ENCODE assay signal across 9 mouse cellular contexts in genomic region chr1:132370681-132371173, GRCm38 (mm10). TPM values are rescaled to one million over a fixed set of nuclear protein-coding genes. Genes with fewer than 3 reads are reported as not detected.
DNase-seq lines count a peak whose midpoint lies in the region; ATAC-seq and TF ChIP-seq lines count a peak whose summit lies in the region.
"Had no signal": no experiment of that assay in that cellular context is flagged by ENCODE, and none has a peak within 500 bp of the region (broad histone marks: within the 10 kb centered on the region; RNA-seq: fewer than 3 reads in every experiment).

No protein-coding gene starts in this region.

- peaks cover 60% of the 10 kb centered on the region for H3K4me1 ChIP-seq in heart, embryonic 10.5 days
- peaks cover 57% of the 10 kb centered on the region for H3K4me1 ChIP-seq in liver, postnatal 0 days (ENCODE audit: insufficient read depth)

- no peak overlapping the region for H3K4me2 ChIP-seq in liver, postnatal 0 days (ENCODE audit: low read depth, low read length)
- H3K4me2 ChIP-seq: limb, embryonic 12.5 days had no signal

- H3K27ac ChIP-seq in heart, embryonic 10.5 days, result peak overlapping the region; percentile 23; the same call in 1 of the 2 replicates
- H3K27ac ChIP-seq in liver, postnatal 0 days (ENCODE audit: low read depth), result peak overlapping the region; percentile 37
- H3K27ac ChIP-seq: limb, embryonic 12.5 days had no signal

- no peak overlapping the region for H3K4me3 ChIP-seq in heart, embryonic 10.5 days
- H3K4me3 ChIP-seq in liver, postnatal 0 days (ENCODE audit: low read depth, low read length), result no peak overlapping the region
- H3K4me3 ChIP-seq: limb, embryonic 12.5 days had no signal

- no peaks in the 10 kb centered on the region for H3K9me3 ChIP-seq in heart, embryonic 10.5 days
- H3K9me3 ChIP-seq in liver, postnatal 0 days (ENCODE audit: low read length), result no peaks in the 10 kb centered on the region
- H3K9me3 ChIP-seq: limb, embryonic 12.5 days had no signal

- no peak overlapping the region for H3K9ac ChIP-seq in liver, postnatal 0 days (replicated peaks)
- H3K9ac ChIP-seq: limb, embryonic 12.5 days had no signal

- peak; percentile 70 for DNase-seq in adrenal gland, postnatal 14 days
- DNase-seq in adrenal gland, adult 8-10 months, result no peak
- peak; percentile 28 for DNase-seq in 416B (ENCODE audit: low read depth)
- no peak for DNase-seq in heart, embryonic 10.5 days (ENCODE audit: low spot score)
- no peak for DNase-seq in liver, postnatal 0 days
- DNase-seq in left cerebral cortex, adult 8-10 months (ENCODE audit: low spot score in 2 of 2), result no peak
- no peak for DNase-seq in retina, embryonic 14.5 days (ENCODE audit: low spot score)
- DNase-seq in kidney, adult 18-20 months, result no peak

- TF ChIP-seq EP300 in liver, postnatal 0 days (IDR thresholded peaks at IDR 0.05; ENCODE audit: low read depth), result no peak

- H3K27me3 ChIP-seq in heart, embryonic 10.5 days (ENCODE audit: insufficient read depth, poor library complexity, severe bottlenecking), result no peaks in the 10 kb centered on the region
- H3K27me3 ChIP-seq in liver, postnatal 0 days (ENCODE audit: insufficient read depth, low read length), result no peaks in the 10 kb centered on the region
- H3K27me3 ChIP-seq: limb, embryonic 12.5 days had no signal

- TF ChIP-seq CTCF in liver, postnatal 0 days (IDR thresholded peaks at IDR 0.05; ENCODE audit: low read depth), result no peak

- no peak for ATAC-seq in liver, postnatal 0 days

- 72% methylated on average over 9 of the region's 9 CpGs for WGBS in heart, embryonic 10.5 days
- WGBS in liver, postnatal 0 days (ENCODE audit: insufficient replicate concordance), result 57% methylated on average over 9 of the region's 9 CpGs

- peaks cover 3% of the 10 kb centered on the region; the same call in 1 of the 2 replicates for H3K36me3 ChIP-seq in heart, embryonic 10.5 days
- H3K36me3 ChIP-seq in liver, postnatal 0 days (replicated peaks; ENCODE audit: insufficient read depth, low read length), result peaks cover 19% of the 10 kb centered on the region; the same call in 1 of the 2 replicates

RNA-seq across cellular contexts. Expression of gene Tmcc2, which starts 20.4 kb away (rescaled TPM):
- 12.1 and 26.9 TPM in 2 replicates for total RNA-seq in adrenal gland, postnatal 14 days (2021)
- total RNA-seq in adrenal gland, adult 8-10 months (2022), result 10 to 100 TPM; 10.3 to 13.9 (median 12.1) TPM
- polyA plus RNA-seq in heart, embryonic 10.5 days (2016; fragmentation: Nextera tagmentation; extraction: Ambion mirVana), result 10.1 and 12.6 TPM in 2 replicates
- polyA plus RNA-seq in liver, postnatal 0 days (2015; fragmentation: Nextera tagmentation; extraction: Ambion mirVana), result 154 TPM in 2 replicates
- total RNA-seq in left cerebral cortex, adult 8-10 months (2022), result 100 to 1,000 TPM; 182 to 205 (median 192) TPM

RNA-seq across cellular contexts. Expression of gene Dstyk, which starts 46.6 kb away (rescaled TPM):
- total RNA-seq in adrenal gland, postnatal 14 days (2021), result 20.1 and 23.2 TPM in 2 replicates
- 10 to 100 TPM; 24.4 to 39.9 (median 31.1) TPM for total RNA-seq in adrenal gland, adult 8-10 months (2022)
- polyA plus RNA-seq in heart, embryonic 10.5 days (2016; fragmentation: Nextera tagmentation; extraction: Ambion mirVana), result 10.6 and 10.8 TPM in 2 replicates
- 2.3 and 2.9 TPM in 2 replicates for polyA plus RNA-seq in liver, postnatal 0 days (2015; fragmentation: Nextera tagmentation; extraction: Ambion mirVana)
- 10 to 100 TPM; 40.9 to 51.7 (median 42.4) TPM for total RNA-seq in left cerebral cortex, adult 8-10 months (2022)

RNA-seq across cellular contexts. Expression of gene Nuak2, which starts 54.8 kb away (rescaled TPM):
- total RNA-seq in adrenal gland, postnatal 14 days (2021), result 3.7 and 5.6 TPM in 2 replicates
- total RNA-seq in adrenal gland, adult 8-10 months (2022), result 10 to 100 TPM in 1 of 4 experiments, 1 to 10 TPM in 3; 3.8 to 11.9 (median 5.2) TPM
- polyA plus RNA-seq in heart, embryonic 10.5 days (2016; fragmentation: Nextera tagmentation; extraction: Ambion mirVana), result 3.0 and 3.4 TPM in 2 replicates
- polyA plus RNA-seq in liver, postnatal 0 days (2015; fragmentation: Nextera tagmentation; extraction: Ambion mirVana), result 6.0 and 6.8 TPM in 2 replicates
- 1 to 10 TPM in 3 of 4 experiments, under 1 TPM in 1; 0.81 to 1.7 (median 1.3) TPM for total RNA-seq in left cerebral cortex, adult 8-10 months (2022)

Comparison
In these comparisons a context has a peak if more than half of its experiments do, and no peak if none do; other contexts are left out.
1. DNase-seq: peak in adrenal gland, postnatal 14 days (single experiment) and 416B (single experiment); none in adrenal gland, adult 8-10 months (single experiment), heart, embryonic 10.5 days (single experiment), liver, postnatal 0 days (single experiment), left cerebral cortex, adult 8-10 months (0 of 2), retina, embryonic 14.5 days (single experiment) and kidney, adult 18-20 months (single experiment).